Mouse (Mus musculus): ENCODE results near the gene Sec14l5. TPM values are rescaled to one million over a fixed set of nuclear protein-coding genes. Genes with fewer than 3 reads are reported as not detected.

Gene Sec14l5
- 0.27 and 0.28 TPM in 2 replicates for polyA plus RNA-seq (2014; fragmentation: Nextera tagmentation; extraction: Ambion mirVana)

GRCm38 (mm10) chr16:5147037-5147385, at the start of gene Sec14l5:
Gene Sec14l5 (plus strand): TSS chr16:5147109.
- H3K36me3 ChIP-seq (ENCODE audit: control insufficient read depth, insufficient read depth, low read length): no peaks in the 10 kb centered on the region
- H3K9me3 ChIP-seq (ENCODE audit: control insufficient read depth, low read length): no peaks in the 10 kb centered on the region
- H3K9ac ChIP-seq (replicated peaks; ENCODE audit: low read depth, low read length): peak within 1 kb of the TSS; percentile 28; the same call in 1 of the 2 replicates
- WGBS: 13% methylated on average over 13 of the region's 13 CpGs
- no peak within 1 kb of the TSS for H3K27ac ChIP-seq (ENCODE audit: low read depth, low read length)
- H3K4me1 ChIP-seq (ENCODE audit: control insufficient read depth, insufficient read depth, low read length): 0 out of 2 replicates have a peak, but pooled peaks cover 3% of the 10 kb centered on the region
- H3K4me2 ChIP-seq (ENCODE audit: low read depth, low read length): peak within 1 kb of the TSS; percentile 64
- ATAC-seq (ENCODE audit: low read depth): peak; percentile 32
- H3K4me3 ChIP-seq (ENCODE audit: low read depth, low read length): peak within 1 kb of the TSS; percentile 29
- peaks cover 4% of the 10 kb centered on the region; the same call in 1 of the 2 replicates for H3K27me3 ChIP-seq (ENCODE audit: control insufficient read depth, insufficient read depth, low read length)

DNA sequence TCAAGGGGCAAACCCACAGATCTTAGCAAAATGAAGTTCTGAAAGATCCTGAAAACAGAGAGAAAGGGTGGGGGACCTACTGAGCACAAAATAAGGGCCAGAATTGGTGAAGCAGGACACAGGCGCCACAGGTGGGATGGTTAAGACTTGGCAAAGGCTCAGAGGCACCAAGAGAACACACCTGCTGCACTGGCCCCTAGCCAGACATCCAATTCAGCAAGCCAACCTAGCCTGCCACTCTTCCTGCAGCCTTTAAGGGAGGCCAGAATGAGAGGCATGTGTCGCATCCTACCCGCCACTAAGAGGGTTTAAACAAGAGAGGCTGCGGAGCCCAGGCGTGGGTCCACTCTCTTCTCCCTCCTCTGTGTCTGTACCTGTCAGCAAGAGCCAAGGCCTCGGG, 45.9 kb upstream of the Sec14l5 start:
- Histone ChIP-seq H3K9ac (replicated peaks; ENCODE audit: low read depth, low read length) (no peak overlapping the region), H3K9me3 (ENCODE audit: control insufficient read depth, low read length) (no peaks in the 10 kb centered on the region), H3K4me2 (ENCODE audit: low read depth, low read length) (no peak overlapping the region), H3K36me3 (ENCODE audit: control insufficient read depth, insufficient read depth, low read length) (no peaks in the 10 kb centered on the region), H3K27me3 (ENCODE audit: control insufficient read depth, insufficient read depth, low read length) (no peaks in the 10 kb centered on the region), H3K4me3 (ENCODE audit: low read depth, low read length) (no peak overlapping the region), H3K27ac (ENCODE audit: low read depth, low read length) (no peak overlapping the region), H3K4me1 (ENCODE audit: control insufficient read depth, insufficient read depth, low read length) (no peaks in the 10 kb centered on the region)
- no peak for ATAC-seq (ENCODE audit: low read depth)
- 90% methylated on average over 6 of the region's 6 CpGs for WGBS

- H3K9me3 ChIP-seq (ENCODE audit: control insufficient read depth, low read length): no peaks in the 10 kb centered on the region
- H3K4me2 ChIP-seq (ENCODE audit: low read depth, low read length): no peak overlapping the region
- H3K4me1 ChIP-seq (ENCODE audit: control insufficient read depth, insufficient read depth, low read length): no peaks in the 10 kb centered on the region
- no peak overlapping the region for H3K4me3 ChIP-seq (ENCODE audit: low read depth, low read length)
- no peaks in the 10 kb centered on the region for H3K27me3 ChIP-seq (ENCODE audit: control insufficient read depth, insufficient read depth, low read length)
- WGBS: 88% methylated on average over 7 of the region's 7 CpGs
- H3K27ac ChIP-seq (ENCODE audit: low read depth, low read length): no peak overlapping the region
- ATAC-seq (ENCODE audit: low read depth): no peak
- H3K36me3 ChIP-seq (ENCODE audit: control insufficient read depth, insufficient read depth, low read length): no peaks in the 10 kb centered on the region
- no peak overlapping the region for H3K9ac ChIP-seq (replicated peaks; ENCODE audit: low read depth, low read length)
These were observed 37.0 kb upstream of the Sec14l5 start for GRCm38 (mm10) chr16:5109877-5110276.

DNA sequence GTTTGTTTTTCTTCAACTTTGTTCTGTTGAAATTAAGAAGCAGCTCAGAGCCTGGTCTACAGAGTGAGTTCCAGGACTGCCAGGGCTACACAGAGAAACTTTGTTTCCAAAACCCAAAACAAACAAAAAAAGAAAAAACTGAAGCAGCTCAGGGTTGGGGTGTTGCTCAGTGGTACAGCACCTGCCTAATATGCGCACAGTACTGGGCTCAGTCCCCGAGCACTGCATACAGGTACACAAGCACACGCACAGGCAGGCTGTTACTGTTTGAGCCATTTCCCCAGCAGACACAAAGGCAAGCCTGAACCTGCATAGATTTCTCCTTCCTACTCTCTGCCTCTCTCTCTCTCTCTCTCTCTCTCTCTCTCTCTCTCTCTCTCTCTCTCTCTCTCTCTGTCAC, 35.9 kb upstream of the Sec14l5 start:
- whole genome bisulfite sequencing: 93% methylated on average over 3 of the region's 3 CpGs
- H3K4me3 ChIP-seq (ENCODE audit: low read depth, low read length): no peak overlapping the region
- ATAC-seq (ENCODE audit: low read depth): no peak

DNA sequence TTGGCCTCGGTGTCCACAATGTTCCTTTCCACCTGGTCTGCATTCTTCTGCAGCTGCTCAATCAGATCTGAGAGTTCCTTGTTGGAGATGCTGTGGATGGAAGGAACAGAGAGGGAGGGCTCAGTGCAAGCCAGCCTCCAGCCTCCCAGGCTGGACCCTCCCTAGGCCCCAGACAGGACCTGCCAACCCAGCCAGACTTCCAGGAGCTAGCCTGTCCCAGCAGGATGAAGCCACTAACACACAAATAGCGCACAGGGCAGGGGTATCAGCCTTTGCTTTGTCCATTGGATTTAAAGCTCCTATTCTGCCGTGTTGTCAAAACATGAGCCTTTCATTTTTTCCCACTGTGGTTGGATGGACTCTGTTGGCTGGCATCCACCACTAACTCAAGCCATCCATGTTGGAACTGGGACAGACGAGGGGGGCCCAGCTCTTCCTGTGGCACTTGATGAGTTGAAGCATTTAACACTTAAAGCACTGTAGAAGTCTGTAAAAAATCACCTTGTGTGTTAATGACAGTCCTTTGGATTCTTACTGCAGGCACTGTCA, 33.8 kb upstream of the Sec14l5 start:
- Histone ChIP-seq H3K27ac (ENCODE audit: low read depth, low read length) (no peak overlapping the region), H3K4me3 (ENCODE audit: low read depth, low read length) (no peak overlapping the region), H3K4me2 (ENCODE audit: low read depth, low read length) (no peak overlapping the region), H3K27me3 (ENCODE audit: control insufficient read depth, insufficient read depth, low read length) (no peaks in the 10 kb centered on the region), H3K4me1 (ENCODE audit: control insufficient read depth, insufficient read depth, low read length) (no peaks in the 10 kb centered on the region), H3K9ac (replicated peaks; ENCODE audit: low read depth, low read length) (no peak overlapping the region), H3K36me3 (ENCODE audit: control insufficient read depth, insufficient read depth, low read length) (no peaks in the 10 kb centered on the region), H3K9me3 (ENCODE audit: control insufficient read depth, low read length) (no peaks in the 10 kb centered on the region)
- ATAC-seq (ENCODE audit: low read depth): no peak
- 75% methylated on average over 4 of the region's 4 CpGs for WGBS

More for the DNA sequence above, 35.9 kb upstream of the Sec14l5 start:
- Histone ChIP-seq H3K4me1 (ENCODE audit: control insufficient read depth, insufficient read depth, low read length) (no peaks in the 10 kb centered on the region), H3K27ac (ENCODE audit: low read depth, low read length) (no peak overlapping the region), H3K4me2 (ENCODE audit: low read depth, low read length) (no peak overlapping the region), H3K36me3 (ENCODE audit: control insufficient read depth, insufficient read depth, low read length) (no peaks in the 10 kb centered on the region), H3K27me3 (ENCODE audit: control insufficient read depth, insufficient read depth, low read length) (no peaks in the 10 kb centered on the region), H3K9me3 (ENCODE audit: control insufficient read depth, low read length) (no peaks in the 10 kb centered on the region), H3K9ac (replicated peaks; ENCODE audit: low read depth, low read length) (no peak overlapping the region)

- no peak overlapping the region for H3K4me3 ChIP-seq (ENCODE audit: low read depth, low read length)
- no peak for ATAC-seq (ENCODE audit: low read depth)
- H3K9me3 ChIP-seq (ENCODE audit: control insufficient read depth, low read length): no peaks in the 10 kb centered on the region
- no peaks in the 10 kb centered on the region for H3K27me3 ChIP-seq (ENCODE audit: control insufficient read depth, insufficient read depth, low read length)
- H3K4me2 ChIP-seq (ENCODE audit: low read depth, low read length): no peak overlapping the region
- WGBS: 81% methylated on average over 2 of the region's 2 CpGs
- H3K9ac ChIP-seq (replicated peaks; ENCODE audit: low read depth, low read length): no peak overlapping the region
- H3K27ac ChIP-seq (ENCODE audit: low read depth, low read length): no peak overlapping the region
- no peaks in the 10 kb centered on the region for H3K4me1 ChIP-seq (ENCODE audit: control insufficient read depth, insufficient read depth, low read length)
- no peaks in the 10 kb centered on the region for H3K36me3 ChIP-seq (ENCODE audit: control insufficient read depth, insufficient read depth, low read length)
These were observed 33.3 kb upstream of the Sec14l5 start for GRCm38 (mm10) chr16:5113582-5113981.

DNA sequence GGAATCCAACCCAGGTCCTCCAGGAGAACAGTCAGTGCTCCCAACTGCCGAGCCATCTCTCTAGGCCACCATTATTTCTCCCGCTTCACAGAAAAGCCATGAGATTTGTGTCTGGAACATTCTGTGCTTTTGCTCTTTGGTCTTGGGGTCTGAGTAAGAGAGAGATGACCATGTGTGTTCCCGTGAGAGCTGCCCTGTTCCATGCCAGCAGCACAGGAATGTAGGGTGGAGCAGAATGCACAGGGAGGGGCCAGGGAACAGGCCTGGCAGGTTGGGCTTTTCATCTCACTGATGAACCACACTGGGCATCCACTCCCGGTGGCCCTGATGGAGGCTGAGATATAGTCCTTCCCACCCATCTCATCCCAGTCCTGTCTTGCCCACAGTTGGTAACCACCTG, 27.5 kb upstream of the Sec14l5 start:
- no peak for ATAC-seq (ENCODE audit: low read depth)
- no peaks in the 10 kb centered on the region for H3K36me3 ChIP-seq (ENCODE audit: control insufficient read depth, insufficient read depth, low read length)
- no peak overlapping the region for H3K9ac ChIP-seq (replicated peaks; ENCODE audit: low read depth, low read length)
- H3K4me3 ChIP-seq (ENCODE audit: low read depth, low read length): no peak overlapping the region
- no peak overlapping the region for H3K27ac ChIP-seq (ENCODE audit: low read depth, low read length)
- WGBS: 87% methylated on average over 4 of the region's 4 CpGs
- no peak overlapping the region for H3K4me2 ChIP-seq (ENCODE audit: low read depth, low read length)
- no peaks in the 10 kb centered on the region for H3K4me1 ChIP-seq (ENCODE audit: control insufficient read depth, insufficient read depth, low read length)
- H3K27me3 ChIP-seq (ENCODE audit: control insufficient read depth, insufficient read depth, low read length): no peaks in the 10 kb centered on the region
- H3K9me3 ChIP-seq (ENCODE audit: control insufficient read depth, low read length): no peaks in the 10 kb centered on the region

DNA sequence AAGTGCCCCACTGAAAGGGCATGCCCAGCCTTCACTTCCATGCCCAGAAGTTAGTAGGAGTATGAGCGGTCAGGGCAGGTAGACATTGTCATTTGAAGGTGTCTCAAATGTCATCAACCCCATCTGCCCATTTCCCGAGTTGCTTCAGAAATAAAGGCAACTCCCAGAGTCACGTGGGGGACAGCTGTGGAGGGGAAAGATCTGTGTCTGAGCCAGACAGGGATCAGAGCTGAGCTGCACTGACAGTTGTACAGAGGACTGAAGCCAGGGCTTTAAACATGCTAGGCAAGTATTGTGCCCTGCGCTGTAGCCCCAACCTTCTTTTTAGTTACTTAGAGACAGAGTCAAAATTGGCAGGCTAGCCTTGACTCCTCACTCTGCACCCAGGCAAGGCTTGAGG, 27.1 kb upstream of the Sec14l5 start:
- no peaks in the 10 kb centered on the region for H3K36me3 ChIP-seq (ENCODE audit: control insufficient read depth, insufficient read depth, low read length)
- no peak overlapping the region for H3K4me3 ChIP-seq (ENCODE audit: low read depth, low read length)
- ATAC-seq (ENCODE audit: low read depth): no peak
- H3K9ac ChIP-seq (replicated peaks; ENCODE audit: low read depth, low read length): no peak overlapping the region
- no peaks in the 10 kb centered on the region for H3K9me3 ChIP-seq (ENCODE audit: control insufficient read depth, low read length)
- H3K27ac ChIP-seq (ENCODE audit: low read depth, low read length): no peak overlapping the region
- 80% methylated on average over 4 of the region's 4 CpGs for WGBS
- H3K4me2 ChIP-seq (ENCODE audit: low read depth, low read length): no peak overlapping the region
- H3K27me3 ChIP-seq (ENCODE audit: control insufficient read depth, insufficient read depth, low read length): no peaks in the 10 kb centered on the region
- no peaks in the 10 kb centered on the region for H3K4me1 ChIP-seq (ENCODE audit: control insufficient read depth, insufficient read depth, low read length)

- Histone ChIP-seq H3K27me3 (ENCODE audit: control insufficient read depth, insufficient read depth, low read length) (no peaks in the 10 kb centered on the region), H3K4me3 (ENCODE audit: low read depth, low read length) (no peak overlapping the region), H3K36me3 (ENCODE audit: control insufficient read depth, insufficient read depth, low read length) (no peaks in the 10 kb centered on the region), H3K27ac (ENCODE audit: low read depth, low read length) (no peak overlapping the region), H3K9ac (replicated peaks; ENCODE audit: low read depth, low read length) (no peak overlapping the region), H3K4me2 (ENCODE audit: low read depth, low read length) (no peak overlapping the region), H3K9me3 (ENCODE audit: control insufficient read depth, low read length) (no peaks in the 10 kb centered on the region), H3K4me1 (ENCODE audit: control insufficient read depth, insufficient read depth, low read length) (no peaks in the 10 kb centered on the region)
- WGBS: 75% methylated on average over 6 of the region's 6 CpGs
- no peak for ATAC-seq (ENCODE audit: low read depth)
These were observed 23.4 kb upstream of the Sec14l5 start for GRCm38 (mm10) chr16:5123476-5123875.
